Mouse (Mus musculus) CH12.LX (cell line): Measurements from ENCODE around the gene Myrf.

Experiments
- CTCF ChIP-seq, 2 experiments: IDR thresholded peaks in 1 of 2; conservative IDR thresholded peaks in 1 of 2; 2 replicates each; pipeline ENCODE4 v1.5.1; 2011 to 2012; ENCODE audit warnings: low read depth in 2 of 2, low read length in 2 of 2, improper control_type of control experiment in 1 of 2, inconsistent platforms in 1 of 2, mild to moderate bottlenecking in 1 of 2, moderate library complexity in 1 of 2
- ELF1 ChIP-seq: IDR thresholded peaks from 2 replicates; pipeline ENCODE4 v1.6.1; 2014; ENCODE audit warnings: low read depth, mild to moderate bottlenecking, inconsistent platforms, low read length, improper control_type of control experiment
- JUN ChIP-seq: IDR thresholded peaks from 2 replicates; pipeline ENCODE4 v1.6.1; 2011; ENCODE audit warnings: low read depth, mild to moderate bottlenecking, low read length, improper control_type of control experiment, moderate library complexity; ENCODE audit not compliant: insufficient read depth
- MAFK ChIP-seq: IDR thresholded peaks from 2 replicates; pipeline ENCODE4 v1.6.1; 2011; ENCODE audit warnings: low read length, improper control_type of control experiment; ENCODE audit not compliant: insufficient replicate concordance
- MAX ChIP-seq: IDR thresholded peaks from 2 replicates; pipeline ENCODE4 v1.6.1; 2011; ENCODE audit warnings: low read length, improper control_type of control experiment
- MAZ ChIP-seq: IDR thresholded peaks from 2 replicates; pipeline ENCODE4 v1.6.1; 2012; ENCODE audit warnings: low read depth, mild to moderate bottlenecking, inconsistent platforms, low read length, improper control_type of control experiment, moderate library complexity
- NELFE ChIP-seq: IDR thresholded peaks from 2 replicates; pipeline ENCODE4 v1.6.1; 2011; ENCODE audit warnings: low read depth, low read length, improper control_type of control experiment
- POLR2A ChIP-seq: IDR thresholded peaks from 2 replicates; pipeline ENCODE4 v1.6.1; 2011; ENCODE audit warnings: low read depth, mild to moderate bottlenecking, improper control_type of control experiment, low read length
- RAD21 ChIP-seq: IDR thresholded peaks from 2 replicates; pipeline ENCODE4 v1.6.1; 2011; ENCODE audit warnings: low read depth, mild to moderate bottlenecking, low read length, improper control_type of control experiment, moderate library complexity
- TBP ChIP-seq: conservative IDR thresholded peaks from 2 replicates; pipeline ENCODE4 v1.6.1; 2011; ENCODE audit warnings: low read depth, low read length, improper control_type of control experiment

GRCm38 (mm10) chr19:10277331-10277730, 36.8 kb upstream of the Myrf start:
- TF ChIP-seq CTCF (conservative IDR thresholded peaks at IDR 0.05 in 1 of 2, IDR thresholded peaks at IDR 0.05 in 1 of 2; ENCODE audit: low read depth in 2 of 2, low read length in 2 of 2) (no peak), MAX (no peak), MAFK (no peak), RAD21 (no peak), MAZ (no peak), POLR2A (no peak; the same call in 1 of the 2 replicates), TBP (no peak), ELF1 (no peak), NELFE (no peak), JUN (no peak)
